Mouse (Mus musculus) layer of hippocampus, adult 8-10 months (tissue): ENCODE measurements around the gene Map1b. TPM values are rescaled to one million over a fixed set of nuclear protein-coding genes. Genes with fewer than 3 reads are reported as not detected.

ENCODE experiments used
- DNase-seq, 2 experiments: peaks; one replicate each; pipeline ENCODE4 v3.0.0; 2022; ENCODE audit warnings: low spot score in 2 of 2
- total RNA-seq, 4 experiments: library from RNA; stranded (reverse); gene quantifications; 2 replicates each; pipeline ENCODE4 v1.2.4; 2022

Map1b gene
- total RNA-seq, 4 experiments from 2014 or later: 617 to 716 (median 673) TPM

DNA sequence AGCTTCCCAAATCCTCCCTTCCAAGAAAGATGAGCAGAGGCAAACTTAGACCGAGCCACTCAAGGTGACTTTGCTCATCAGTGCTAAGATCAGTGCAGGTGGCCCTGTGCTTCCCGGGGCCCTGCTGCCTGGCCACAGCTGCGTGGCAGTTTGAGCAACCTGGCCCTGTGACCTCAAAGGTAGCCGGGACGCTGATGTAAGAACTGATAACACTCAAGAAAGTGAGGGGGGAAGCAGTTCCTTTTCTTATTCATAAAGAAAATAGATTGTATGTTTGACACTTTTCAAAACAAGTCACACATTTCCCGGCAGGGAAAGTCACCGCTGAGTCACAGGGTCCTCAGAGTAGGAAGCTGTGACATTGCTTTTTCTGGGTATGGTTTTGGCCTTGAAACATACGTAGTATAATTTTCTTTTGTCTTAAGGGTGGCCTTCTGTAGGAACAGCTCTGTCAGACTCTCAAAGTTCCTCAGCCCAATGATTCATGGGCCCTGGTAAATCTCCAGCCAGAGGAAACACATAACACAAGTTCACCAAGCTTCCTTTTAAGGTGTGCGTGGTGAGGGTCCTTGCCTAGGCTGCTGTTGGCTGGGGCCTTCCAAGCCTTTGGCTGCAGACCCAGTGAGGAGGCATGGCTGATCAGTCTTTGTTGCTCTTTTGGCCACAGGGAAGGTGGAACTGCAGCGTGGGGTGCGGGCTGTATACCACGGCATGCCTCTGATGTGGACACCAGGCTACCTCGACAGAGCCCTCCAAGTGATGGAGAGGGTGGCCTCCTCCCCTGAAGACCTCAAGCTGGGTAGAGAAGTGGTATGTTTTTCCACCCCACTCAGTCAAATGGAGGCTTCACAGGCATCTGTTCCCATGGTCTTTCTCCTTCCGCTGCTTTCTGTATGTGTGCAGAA, 105.5 kb downstream of the Map1b start:
- DNase-seq: no peak

DNA sequence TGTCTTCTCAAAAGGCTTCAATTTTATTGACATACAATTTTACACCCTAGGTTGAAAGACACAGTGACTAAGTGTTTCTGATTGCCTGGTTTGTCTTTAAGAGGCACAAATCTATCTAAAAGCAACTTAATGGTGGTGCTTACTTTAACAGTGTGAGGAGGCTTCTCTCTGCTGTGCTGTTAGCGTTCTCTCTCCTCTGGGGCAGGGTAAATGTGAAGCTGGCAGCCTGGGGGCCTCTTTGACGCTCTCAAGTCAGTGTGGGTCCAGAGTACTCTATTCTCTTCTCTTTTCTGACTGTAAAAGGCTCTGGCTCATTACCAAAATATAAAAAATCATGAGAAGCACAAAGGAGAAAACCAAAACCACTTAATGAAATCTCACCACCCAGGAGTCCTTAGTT, 107.1 kb downstream of the Map1b start:
- no peak for DNase-seq

GRCm38 (mm10) chr13:99399373-99399772, 117.0 kb downstream of the Map1b start:
- DNase-seq: no peak

GRCm38 (mm10) chr13:99398149-99398701, 118.1 kb downstream of the Map1b start:
- DNase-seq: no peak

GRCm38 (mm10) chr13:99397228-99397627, 119.1 kb downstream of the Map1b start:
- peak; percentile 48 to 49 for DNase-seq

DNA sequence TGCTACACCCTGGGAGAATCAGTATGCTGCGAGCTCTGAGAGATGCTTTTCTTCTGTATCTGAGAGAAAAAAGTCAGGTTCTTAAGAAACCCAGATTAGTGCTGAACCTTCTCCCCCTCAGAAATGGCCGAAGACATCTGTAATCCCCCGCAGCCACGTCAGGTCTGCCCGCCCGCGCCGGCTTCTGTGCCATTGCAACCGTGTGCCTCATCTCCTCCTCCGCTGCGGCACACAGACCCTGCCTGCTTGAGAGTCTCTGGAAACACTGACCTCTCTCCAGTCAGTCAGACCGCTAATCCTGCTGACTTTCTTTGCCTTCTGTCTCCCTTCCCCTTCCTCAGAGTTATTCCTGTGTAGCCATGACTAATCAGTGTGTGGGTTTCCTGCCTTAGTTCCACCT, 120.8 kb downstream of the Map1b start:
- no peak for DNase-seq

- DNase-seq: no peak
Observed at GRCm38 (mm10) chr13:99394694-99395093, 121.6 kb downstream of the Map1b start.

DNA sequence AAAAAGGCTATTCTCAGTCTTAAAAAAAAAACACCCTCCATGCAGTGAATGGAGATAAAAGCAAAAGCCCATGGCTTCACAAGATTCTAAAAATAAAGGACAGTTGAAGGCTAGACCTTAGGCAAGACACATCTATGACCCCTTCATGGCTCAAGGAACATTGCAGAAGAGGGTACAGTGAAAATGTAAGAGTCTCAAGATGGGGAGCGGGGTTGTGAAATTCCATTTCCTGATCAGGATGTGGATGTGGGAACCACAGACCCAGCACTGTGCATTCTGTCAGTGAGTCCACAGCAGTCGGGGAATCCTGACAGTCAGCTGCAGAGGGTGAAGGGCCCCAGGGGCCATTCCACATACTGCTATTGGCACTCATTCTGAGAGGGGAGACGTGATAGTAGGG, 123.2 kb downstream of the Map1b start:
- no peak for DNase-seq

DNA sequence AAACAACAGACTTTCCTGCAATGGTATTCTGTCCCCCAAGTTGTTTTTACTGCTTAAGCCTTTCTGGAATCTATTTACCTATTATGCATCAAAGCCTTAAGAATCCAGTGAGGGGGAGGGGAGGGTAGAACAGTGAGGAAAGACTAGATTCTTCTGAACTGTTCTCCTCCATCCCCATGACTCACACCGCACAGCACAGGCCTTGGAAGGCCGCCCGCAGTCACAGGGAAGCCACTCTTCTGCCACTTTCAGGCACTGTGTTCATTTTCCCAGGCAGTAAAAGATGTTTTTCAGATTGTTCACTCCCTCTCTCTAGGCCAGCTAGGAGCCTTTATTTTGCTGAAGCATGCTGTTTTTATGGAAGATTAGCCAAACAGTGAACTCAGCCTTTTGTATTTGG, 124.9 kb downstream of the Map1b start:
- DNase-seq: peak in 1 of 2 experiments; percentile 38

- DNase-seq: no peak
Observed at GRCm38 (mm10) chr13:99387901-99388811, 128.2 kb downstream of the Map1b start.

DNA sequence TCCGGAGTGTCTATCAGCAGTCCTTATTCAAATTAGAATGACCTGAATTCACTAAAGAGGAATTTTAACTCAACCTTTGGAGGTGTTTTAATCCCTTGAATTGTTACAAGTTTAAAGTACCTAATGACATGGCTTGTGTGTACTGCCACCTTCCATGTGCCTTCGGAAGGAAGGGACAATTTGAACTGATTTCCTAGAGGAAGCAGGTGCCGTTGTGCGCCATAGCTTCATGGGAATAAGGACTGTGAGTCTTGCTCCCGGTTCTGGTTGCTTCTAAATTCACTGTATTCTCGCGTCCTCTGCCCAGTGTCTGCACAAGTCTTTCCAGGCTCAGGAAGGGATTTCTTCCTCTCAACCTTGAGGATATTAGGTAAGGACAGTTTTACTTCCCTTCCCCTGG, 130.0 kb downstream of the Map1b start:
- no peak for DNase-seq

DNA sequence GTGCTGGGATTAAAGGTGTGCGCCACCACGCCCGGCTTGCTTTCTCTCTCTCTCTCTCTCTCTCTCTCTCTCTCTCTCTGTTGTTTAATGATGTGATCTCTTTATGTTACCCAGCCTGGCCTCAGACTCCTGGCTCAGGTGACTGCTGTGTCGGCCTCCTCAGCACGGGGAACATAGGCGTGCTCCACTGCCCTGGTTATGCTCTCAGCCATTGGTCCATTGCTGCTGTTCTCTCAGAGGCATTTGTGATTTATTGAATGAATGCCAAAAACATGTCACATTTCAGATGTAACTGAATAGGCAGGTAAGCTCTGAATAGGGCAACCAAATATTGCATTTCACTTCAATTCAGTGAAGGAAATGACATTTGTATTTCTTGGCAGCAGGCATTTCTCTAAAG, 130.4 kb downstream of the Map1b start:
- DNase-seq: no peak

DNA sequence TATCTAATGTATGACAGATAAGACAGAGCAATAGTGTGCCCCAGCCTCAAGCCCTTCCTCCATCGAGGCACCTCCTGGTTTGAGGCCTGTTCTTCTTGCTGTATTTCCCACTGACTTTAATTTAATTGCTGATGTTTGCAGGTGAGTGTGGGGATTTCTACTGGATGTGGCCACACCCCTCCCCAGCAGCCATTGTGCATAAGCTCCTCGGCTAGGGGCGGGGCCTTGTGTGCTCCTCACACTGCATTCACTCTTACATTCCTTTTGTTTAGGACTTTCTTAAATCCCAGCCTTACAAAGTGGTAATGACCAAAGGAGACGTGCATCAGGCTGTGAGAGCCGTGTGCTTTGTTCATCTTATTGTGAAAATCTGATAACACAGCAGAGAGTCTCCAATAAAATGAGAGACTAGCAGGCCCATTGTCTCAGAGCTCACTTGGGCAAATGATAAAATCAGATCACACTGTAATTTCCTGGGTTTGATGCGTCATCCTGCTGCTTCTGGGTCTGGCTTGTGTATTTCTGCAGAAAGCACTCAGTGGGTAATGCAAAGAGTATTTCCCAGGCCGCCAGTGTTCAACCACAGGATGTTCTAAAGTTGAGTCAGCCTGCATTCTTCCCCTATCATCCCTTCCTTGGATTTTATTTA, 131.7 kb downstream of the Map1b start:
- no peak for DNase-seq

GRCm38 (mm10) chr13:99382373-99382772, 134.0 kb downstream of the Map1b start:
- no peak for DNase-seq

- no peak for DNase-seq
Observed at GRCm38 (mm10) chr13:99378223-99378622, 138.1 kb downstream of the Map1b start.

GRCm38 (mm10) chr13:99377055-99377454, 139.3 kb downstream of the Map1b start:
- no peak for DNase-seq

GRCm38 (mm10) chr13:99375550-99375949, 140.8 kb downstream of the Map1b start:
- DNase-seq: peak; percentile 61 to 84

GRCm38 (mm10) chr13:99374191-99374590, 142.1 kb downstream of the Map1b start:
- DNase-seq: no peak

- no peak for DNase-seq
Observed at GRCm38 (mm10) chr13:99373684-99374083, 142.7 kb downstream of the Map1b start.
